Mouse (Mus musculus): ENCODE measurements around the gene Mrpl9. TPM values are rescaled to one million over a fixed set of nuclear protein-coding genes. Genes with fewer than 3 reads are reported as not detected.

The Mrpl9 gene
- total RNA-seq, 1 experiment = 53.0 TPM

DNA sequence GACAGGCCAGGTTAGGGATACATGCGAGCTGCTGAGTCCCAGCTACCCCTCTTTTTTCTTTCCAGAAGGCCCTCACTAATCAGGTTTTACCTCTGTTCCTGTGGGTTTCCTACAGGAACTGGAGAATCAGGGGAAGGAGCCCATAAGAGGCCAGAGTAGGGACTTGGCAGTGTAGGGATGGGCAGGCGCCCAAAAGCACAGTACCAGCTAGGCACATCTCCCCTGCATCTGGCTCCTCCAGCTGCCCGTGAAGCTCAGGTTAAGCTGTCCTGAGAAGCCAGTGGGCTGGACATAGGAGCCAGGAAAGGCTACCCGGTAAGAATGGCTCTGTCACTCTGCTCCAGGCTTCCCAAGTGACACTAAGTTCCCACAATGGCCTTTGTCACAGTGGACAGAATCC, 38.3 kb downstream of the Mrpl9 start:
- peaks cover 2 to 13% of the 10 kb centered on the region in 2 experiments; a peak in 1 of 4 replicates for H3K4me1 ChIP-seq (ENCODE audit: control insufficient read depth in 2 of 2, insufficient read depth in 2 of 2, low read length in 2 of 2, poor library complexity in 1 of 2)

GRCm38 (mm10) chr3:94482764-94483385, 39.8 kb downstream of the Mrpl9 start:
- no peaks in the 10 kb centered on the region for H3K36me3 ChIP-seq (ENCODE audit: control insufficient read depth, insufficient read depth, low read length, poor library complexity, severe bottlenecking)
- no peak for TF ChIP-seq MAFK (IDR thresholded peaks at IDR 0.05; ENCODE audit: insufficient read depth, low read depth, low read length)
- no peak for TF ChIP-seq HCFC1 (IDR thresholded peaks at IDR 0.05; ENCODE audit: borderline replicate concordance, insufficient read depth, low read length)
- TF ChIP-seq ZNF384 (IDR thresholded peaks at IDR 0.05; ENCODE audit: low read depth, low read length) = no peak
- no peak for TF ChIP-seq ZC3H11A (IDR thresholded peaks at IDR 0.05; ENCODE audit: borderline replicate concordance, low read depth, low read length)
- no peak for TF ChIP-seq CHD2 (IDR thresholded peaks at IDR 0.05; ENCODE audit: low read depth, low read length)
- no peak overlapping the region for H3K27ac ChIP-seq (ENCODE audit: insufficient read depth, low read depth, low read length, poor library complexity, severe bottlenecking)
- H3K9me3 ChIP-seq (ENCODE audit: control insufficient read depth, insufficient read depth, low read depth, low read length) = no peaks in the 10 kb centered on the region
- H3K4me1 ChIP-seq (ENCODE audit: control insufficient read depth in 2 of 2, insufficient read depth in 2 of 2, low read length in 2 of 2, poor library complexity in 1 of 2) = peaks cover 2 to 14% of the 10 kb centered on the region in 2 experiments; a peak in 1 of 4 replicates
- DNase-seq (ENCODE audit: low read depth, low spot score) = no peak
- in situ Hi-C loops (cut with MboI; ENCODE audit: low sequenced_read_pairs in 2 of 2, unreplicated experiment in 2 of 2) = no loop called here
- H3K4me3 ChIP-seq (ENCODE audit: insufficient read depth in 1 of 2, low read depth in 1 of 2, low read length in 2 of 2, poor library complexity in 1 of 2, severe bottlenecking in 1 of 2) = no peak overlapping the region
- no peak overlapping the region for H3K9ac ChIP-seq (ENCODE audit: insufficient read depth, low read depth, low read length, poor library complexity, severe bottlenecking)

More for the DNA sequence above, 38.3 kb downstream of the Mrpl9 start:
- TF ChIP-seq CHD2 (IDR thresholded peaks at IDR 0.05; ENCODE audit: low read depth, low read length) (no peak), MAFK (IDR thresholded peaks at IDR 0.05; ENCODE audit: insufficient read depth, low read depth, low read length) (no peak), ZNF384 (IDR thresholded peaks at IDR 0.05; ENCODE audit: low read depth, low read length) (no peak), ZC3H11A (IDR thresholded peaks at IDR 0.05; ENCODE audit: borderline replicate concordance, low read depth, low read length) (no peak), HCFC1 (IDR thresholded peaks at IDR 0.05; ENCODE audit: borderline replicate concordance, insufficient read depth, low read length) (no peak)
- in situ Hi-C loops (cut with MboI; ENCODE audit: low sequenced_read_pairs in 2 of 2, unreplicated experiment in 2 of 2) = no loop called here
- Histone ChIP-seq H3K27ac (ENCODE audit: insufficient read depth, low read depth, low read length, poor library complexity, severe bottlenecking) (no peak overlapping the region), H3K4me3 (ENCODE audit: insufficient read depth in 1 of 2, low read depth in 1 of 2, low read length in 2 of 2, poor library complexity in 1 of 2, severe bottlenecking in 1 of 2) (no peak overlapping the region), H3K9me3 (ENCODE audit: control insufficient read depth, insufficient read depth, low read depth, low read length) (no peaks in the 10 kb centered on the region), H3K36me3 (ENCODE audit: control insufficient read depth, insufficient read depth, low read length, poor library complexity, severe bottlenecking) (no peaks in the 10 kb centered on the region), H3K9ac (ENCODE audit: insufficient read depth, low read depth, low read length, poor library complexity, severe bottlenecking) (no peak overlapping the region)
- DNase-seq (ENCODE audit: low read depth, low spot score) = no peak

- Histone ChIP-seq H3K9ac (ENCODE audit: insufficient read depth, low read depth, low read length, poor library complexity, severe bottlenecking) (no peak overlapping the region), H3K9me3 (ENCODE audit: control insufficient read depth, insufficient read depth, low read depth, low read length) (no peaks in the 10 kb centered on the region), H3K4me3 (ENCODE audit: insufficient read depth in 1 of 2, low read depth in 1 of 2, low read length in 2 of 2, poor library complexity in 1 of 2, severe bottlenecking in 1 of 2) (no peak overlapping the region), H3K4me1 (ENCODE audit: control insufficient read depth in 2 of 2, insufficient read depth in 2 of 2, low read length in 2 of 2, poor library complexity in 1 of 2) (peaks cover 2 to 14% of the 10 kb centered on the region in 2 experiments; a peak in 1 of 4 replicates), H3K27ac (ENCODE audit: insufficient read depth, low read depth, low read length, poor library complexity, severe bottlenecking) (no peak overlapping the region), H3K36me3 (ENCODE audit: control insufficient read depth, insufficient read depth, low read length, poor library complexity, severe bottlenecking) (no peaks in the 10 kb centered on the region)
- no peak for DNase-seq (ENCODE audit: low read depth, low spot score)
- TF ChIP-seq ZNF384 (IDR thresholded peaks at IDR 0.05; ENCODE audit: low read depth, low read length) = no peak
- no peak for TF ChIP-seq ZC3H11A (IDR thresholded peaks at IDR 0.05; ENCODE audit: borderline replicate concordance, low read depth, low read length)
- TF ChIP-seq MAFK (IDR thresholded peaks at IDR 0.05; ENCODE audit: insufficient read depth, low read depth, low read length) = no peak
- TF ChIP-seq CHD2 (IDR thresholded peaks at IDR 0.05; ENCODE audit: low read depth, low read length) = no peak
- no peak for TF ChIP-seq HCFC1 (IDR thresholded peaks at IDR 0.05; ENCODE audit: borderline replicate concordance, insufficient read depth, low read length)
- in situ Hi-C loops (cut with MboI; ENCODE audit: low sequenced_read_pairs in 2 of 2, unreplicated experiment in 2 of 2) = no loop called here
Measured at GRCm38 (mm10) chr3:94483790-94484439, 40.8 kb downstream of the Mrpl9 start.

- no peak for DNase-seq (ENCODE audit: low read depth, low spot score)
- Histone ChIP-seq H3K4me1 (ENCODE audit: control insufficient read depth in 2 of 2, insufficient read depth in 2 of 2, low read length in 2 of 2, poor library complexity in 1 of 2) (peaks cover 2 to 8% of the 10 kb centered on the region in 2 experiments; a peak in 1 of 4 replicates), H3K4me3 (ENCODE audit: insufficient read depth in 1 of 2, low read depth in 1 of 2, low read length in 2 of 2, poor library complexity in 1 of 2, severe bottlenecking in 1 of 2) (no peak overlapping the region), H3K9me3 (ENCODE audit: control insufficient read depth, insufficient read depth, low read depth, low read length) (no peaks in the 10 kb centered on the region), H3K9ac (ENCODE audit: insufficient read depth, low read depth, low read length, poor library complexity, severe bottlenecking) (no peak overlapping the region), H3K27ac (ENCODE audit: insufficient read depth, low read depth, low read length, poor library complexity, severe bottlenecking) (no peak overlapping the region), H3K36me3 (ENCODE audit: control insufficient read depth, insufficient read depth, low read length, poor library complexity, severe bottlenecking) (no peaks in the 10 kb centered on the region)
- in situ Hi-C loops (cut with MboI; ENCODE audit: low sequenced_read_pairs in 2 of 2, unreplicated experiment in 2 of 2) = no loop called here
- no peak for TF ChIP-seq ZNF384 (IDR thresholded peaks at IDR 0.05; ENCODE audit: low read depth, low read length)
- no peak for TF ChIP-seq ZC3H11A (IDR thresholded peaks at IDR 0.05; ENCODE audit: borderline replicate concordance, low read depth, low read length)
- no peak for TF ChIP-seq MAFK (IDR thresholded peaks at IDR 0.05; ENCODE audit: insufficient read depth, low read depth, low read length)
- TF ChIP-seq HCFC1 (IDR thresholded peaks at IDR 0.05; ENCODE audit: borderline replicate concordance, insufficient read depth, low read length) = no peak
- TF ChIP-seq CHD2 (IDR thresholded peaks at IDR 0.05; ENCODE audit: low read depth, low read length) = no peak
Measured at GRCm38 (mm10) chr3:94485922-94486321, 42.8 kb downstream of the Mrpl9 start.
